Mouse (Mus musculus): ENCODE data around the gene Tagap1.
"Not testable (repeated sequence)": the region's sequence is repeated elsewhere in the genome, so short reads cannot be mapped to it uniquely, and the experiment has no call there.

Tagap1 gene

DNA sequence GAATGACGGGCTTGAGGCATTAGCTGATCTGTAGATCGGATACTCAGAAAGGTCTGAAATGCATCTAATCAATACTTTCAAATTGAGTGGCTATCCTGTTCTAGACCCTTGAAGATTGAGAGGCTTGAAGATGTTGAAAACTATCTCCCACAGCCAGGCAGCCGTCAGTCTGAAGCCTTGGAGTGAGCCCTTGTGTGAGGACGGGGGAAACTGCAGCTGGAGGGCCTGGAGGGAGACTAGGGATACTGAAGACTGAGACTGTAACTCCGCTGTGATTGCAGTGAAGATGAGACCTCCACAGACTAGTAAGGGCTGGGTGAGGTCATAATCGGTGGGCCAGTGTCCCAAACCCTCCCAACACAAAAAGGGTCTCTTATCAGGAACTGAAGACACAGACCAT lies 1.4 kb upstream of the Tagap1 start:
- not testable (repeated sequence) for DNase-seq (ENCODE audit: low spot score)

DNA sequence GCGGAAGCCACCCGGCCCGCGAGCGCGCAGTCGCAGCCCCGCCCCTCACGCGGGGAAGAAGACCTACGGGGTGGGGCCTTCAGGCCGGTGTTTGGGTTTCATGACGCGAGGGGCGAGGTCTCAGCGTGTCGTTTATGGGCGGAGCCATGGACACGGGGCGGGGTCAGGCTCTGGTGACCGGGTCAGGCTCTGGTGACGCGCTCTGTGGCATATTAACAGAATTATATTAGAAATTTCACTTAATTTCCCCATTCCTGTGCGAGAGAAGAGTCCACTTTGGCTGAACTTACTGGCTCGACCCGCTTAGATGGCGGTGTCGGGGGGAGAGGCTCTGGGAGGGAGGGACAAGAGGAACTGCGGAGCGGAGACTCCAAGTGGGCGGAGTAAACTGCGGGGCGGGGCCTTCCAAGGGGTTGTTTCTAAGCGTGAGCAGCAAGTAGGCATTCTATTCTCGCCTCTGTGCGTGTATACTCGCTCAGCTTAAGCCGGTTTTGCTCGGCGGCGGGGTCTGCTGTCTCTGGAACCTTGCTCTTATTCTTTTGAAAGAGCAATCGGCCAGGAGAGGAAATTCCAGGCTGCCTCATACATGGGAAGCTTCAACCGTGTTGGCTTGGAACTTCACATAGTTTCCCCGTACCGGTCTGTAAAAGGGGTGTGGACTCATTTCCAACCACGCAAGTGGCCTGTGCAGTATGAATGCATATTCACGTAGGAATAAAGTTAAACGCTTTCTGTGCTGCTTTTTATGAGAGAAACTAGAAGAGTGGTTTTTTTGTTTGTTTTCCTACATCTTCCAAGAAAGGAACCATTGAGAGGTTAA lies 435 bp upstream of the Tagap1 start:
- DNase-seq (ENCODE audit: low spot score), result not testable (repeated sequence)

DNA sequence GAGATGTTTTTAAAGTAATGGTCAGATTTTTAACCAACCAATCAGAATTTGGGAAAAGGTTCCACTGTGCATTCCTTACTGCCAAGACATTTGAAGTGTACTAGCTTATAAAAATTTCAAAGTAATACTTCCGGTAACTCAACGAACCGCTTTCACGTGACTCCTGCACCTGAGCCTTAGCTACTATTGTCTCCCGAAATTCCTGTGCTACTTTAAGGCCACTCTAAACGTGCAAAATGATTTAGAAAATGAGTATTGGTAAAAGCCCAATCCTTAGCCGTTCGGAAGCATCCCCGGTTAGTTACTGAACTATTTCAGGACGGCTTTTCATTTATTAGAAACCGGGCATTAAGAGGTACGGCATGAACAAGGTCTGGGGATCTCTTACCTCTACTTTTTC lies 607 bp downstream of the Tagap1 start:
- DNase-seq (ENCODE audit: low spot score), result not testable (repeated sequence)

DNA sequence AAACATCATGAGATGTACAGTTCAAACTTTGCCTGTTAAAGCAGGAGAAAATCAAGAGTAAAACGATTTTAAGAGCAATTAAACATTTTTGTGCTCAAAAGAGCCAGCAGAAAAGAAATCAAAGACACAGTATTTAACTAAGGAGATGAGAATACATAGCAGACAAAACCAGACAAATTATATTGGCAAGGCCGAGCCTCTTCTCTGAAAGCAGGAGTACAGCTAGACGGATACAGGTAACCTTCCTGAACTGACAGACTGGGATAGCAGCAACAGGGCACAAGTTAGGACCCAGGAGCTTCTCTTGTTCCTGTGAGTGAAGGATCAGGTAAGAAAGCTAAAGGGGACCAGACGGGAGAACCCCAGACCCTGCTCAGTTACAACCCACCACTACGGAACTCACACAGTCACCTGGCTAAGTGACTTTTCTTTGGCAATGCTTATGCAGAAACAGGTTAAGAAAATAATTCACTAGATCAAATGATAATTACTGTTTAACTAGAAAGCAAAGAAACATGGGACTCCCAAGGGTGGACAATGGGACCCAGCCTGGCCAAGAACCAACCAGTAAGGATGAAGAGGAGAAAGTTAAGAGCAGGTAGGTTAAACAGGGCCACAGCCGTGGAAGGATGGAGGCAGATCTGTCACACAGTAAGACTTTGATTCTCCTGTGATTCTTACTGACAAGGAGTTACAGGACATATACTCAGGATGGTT lies 1.3 kb downstream of the Tagap1 start:
- DNase-seq (ENCODE audit: low spot score), result not testable (repeated sequence)

DNA sequence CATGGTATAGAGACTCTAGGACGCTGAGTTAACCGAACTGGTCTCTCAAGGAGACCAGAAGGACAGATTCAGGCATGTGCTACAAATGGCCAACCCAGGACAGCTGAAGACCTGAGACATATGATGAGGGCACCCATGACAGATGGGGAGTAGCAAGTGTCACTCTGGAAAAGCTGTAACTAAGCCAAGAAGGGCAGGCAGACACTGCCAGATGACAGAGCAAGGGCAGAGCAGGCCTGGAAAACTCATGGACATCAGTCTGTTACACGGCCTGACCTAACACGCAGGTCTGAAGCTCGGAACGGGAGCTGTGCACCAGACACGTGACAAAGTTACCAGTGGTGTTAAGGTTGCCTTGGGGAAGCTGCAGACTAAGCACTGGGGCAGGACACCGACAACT lies 2.1 kb downstream of the Tagap1 start:
- DNase-seq (ENCODE audit: low spot score), result not testable (repeated sequence)

DNA sequence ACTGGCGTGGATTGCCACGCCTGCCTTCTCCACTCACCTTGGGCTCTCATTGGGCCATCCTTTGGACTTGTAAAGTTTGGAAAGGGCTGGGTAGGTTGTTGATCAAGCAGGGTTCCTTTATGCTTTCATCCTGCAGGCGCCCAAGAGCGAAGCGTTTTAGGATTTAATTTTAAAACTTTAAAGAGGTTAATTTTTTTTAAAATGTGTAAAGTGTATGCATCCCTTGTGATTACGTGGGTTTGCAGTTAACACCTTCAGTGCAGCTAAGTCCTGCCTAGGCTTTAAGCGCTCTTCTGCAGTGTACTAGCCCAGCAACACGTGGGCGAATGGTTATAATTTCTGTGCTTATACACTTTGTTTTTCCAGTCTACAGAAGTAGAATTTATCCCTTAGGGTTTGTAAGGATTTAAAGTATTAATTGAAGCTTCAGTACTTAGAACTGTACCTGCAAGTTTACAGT lies 12.2 kb downstream of the Tagap1 start:
- DNase-seq (ENCODE audit: low spot score), result not testable (repeated sequence)

DNA sequence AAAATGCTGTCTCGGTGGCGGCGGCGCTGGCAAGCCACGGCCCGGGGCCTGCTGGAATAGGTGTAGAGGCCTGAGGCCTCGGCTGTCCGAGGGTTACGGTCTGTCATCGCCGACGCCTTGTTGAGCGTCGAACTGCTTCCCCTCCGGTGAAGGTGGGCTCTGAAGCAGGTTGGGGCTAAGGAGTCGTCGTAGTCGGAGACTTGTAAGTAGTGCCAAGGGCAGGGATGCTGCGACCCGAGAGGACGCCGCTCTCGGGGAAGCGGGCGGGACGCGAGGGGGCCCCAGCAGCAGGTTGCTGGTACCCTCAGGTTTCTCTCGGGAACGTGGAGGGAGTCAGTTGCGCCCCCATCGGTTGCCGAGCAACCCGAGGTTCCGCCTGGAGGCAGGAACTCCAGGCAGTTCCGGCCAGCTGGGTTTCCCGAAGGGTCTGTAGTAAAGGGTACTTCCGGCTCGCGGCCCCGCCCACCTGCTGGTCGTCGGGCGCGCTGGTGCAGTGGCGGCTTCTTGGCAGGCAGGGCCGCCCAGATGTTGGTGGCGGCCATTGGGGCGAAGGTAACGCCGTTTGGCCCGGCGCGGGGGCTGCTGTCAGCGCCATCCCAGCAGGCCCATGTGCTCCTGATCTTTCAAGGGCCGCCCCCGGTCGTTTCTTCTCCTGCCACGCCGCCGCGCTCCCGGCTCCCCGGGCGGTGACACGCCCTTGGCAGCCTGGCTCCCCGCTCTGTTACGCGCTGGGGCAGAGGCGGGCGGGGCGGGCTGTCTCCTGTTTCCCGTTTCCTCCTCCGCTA lies 12.8 kb downstream of the Tagap1 start, which contains the start of gene Rsph3b:
TSS of gene Rsph3b (minus strand) at position 699 of the 785 bp plus-strand sequence.
- DNase-seq (ENCODE audit: low spot score), result peak; percentile 67

DNA sequence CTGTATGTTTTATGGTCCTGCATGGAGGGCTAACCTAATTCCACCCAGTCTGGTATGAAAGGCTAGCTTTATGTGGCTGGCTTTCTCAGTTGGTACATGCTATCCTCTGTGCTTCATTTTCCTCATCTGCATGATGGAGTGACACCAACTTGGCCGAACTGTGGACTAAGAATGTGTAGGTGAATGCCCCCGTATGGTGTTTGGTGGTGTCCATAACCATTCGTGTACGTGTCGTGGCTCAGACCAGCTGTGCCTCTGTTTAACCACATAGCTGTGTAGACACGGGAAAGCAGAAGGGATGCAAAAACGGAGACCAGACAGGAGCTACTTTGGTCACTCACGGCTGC lies 13.3 kb downstream of the Tagap1 start:
- DNase-seq (ENCODE audit: low spot score), result not testable (repeated sequence)

DNA sequence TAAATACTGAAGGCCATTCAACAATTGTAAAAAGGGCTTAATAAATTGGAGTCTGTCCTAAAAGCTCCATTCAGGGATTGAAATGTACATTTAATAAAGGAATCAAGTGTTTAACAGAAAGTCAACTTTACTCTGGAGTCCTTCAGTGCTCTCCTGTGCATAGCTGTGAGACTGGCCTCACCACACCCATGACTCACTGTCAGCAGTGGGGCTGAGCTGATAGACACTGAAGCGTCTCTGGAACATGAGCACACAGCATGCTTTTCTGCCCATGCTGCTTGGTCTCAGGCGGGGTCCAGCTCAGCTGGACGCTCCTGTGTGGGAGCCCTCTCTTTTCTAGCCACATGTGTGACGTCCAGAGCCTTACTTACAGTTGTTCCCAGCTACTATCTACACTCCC lies 18.4 kb downstream of the Tagap1 start:
- not testable (repeated sequence) for DNase-seq (ENCODE audit: low spot score)

DNA sequence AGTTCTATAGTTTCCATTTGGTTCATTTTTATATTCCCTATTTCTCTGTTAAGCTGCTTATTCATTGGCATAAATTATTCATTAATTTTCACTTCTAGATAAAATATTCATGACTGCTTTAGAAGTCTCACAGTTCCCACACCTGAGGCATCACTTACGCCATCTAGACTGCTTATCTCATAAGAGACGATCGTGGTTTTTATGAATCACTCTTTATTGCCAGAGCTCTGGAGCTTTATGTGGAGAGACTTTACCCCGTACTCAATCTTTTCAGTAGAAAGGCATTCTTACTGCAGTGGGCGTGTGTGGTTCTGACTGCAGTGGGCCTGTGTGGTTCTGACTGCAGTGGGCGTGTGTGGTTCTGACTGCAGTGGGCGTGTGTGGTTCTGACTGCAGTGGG lies 29.3 kb downstream of the Tagap1 start:
- DNase-seq (ENCODE audit: low spot score), result not testable (repeated sequence)

DNA sequence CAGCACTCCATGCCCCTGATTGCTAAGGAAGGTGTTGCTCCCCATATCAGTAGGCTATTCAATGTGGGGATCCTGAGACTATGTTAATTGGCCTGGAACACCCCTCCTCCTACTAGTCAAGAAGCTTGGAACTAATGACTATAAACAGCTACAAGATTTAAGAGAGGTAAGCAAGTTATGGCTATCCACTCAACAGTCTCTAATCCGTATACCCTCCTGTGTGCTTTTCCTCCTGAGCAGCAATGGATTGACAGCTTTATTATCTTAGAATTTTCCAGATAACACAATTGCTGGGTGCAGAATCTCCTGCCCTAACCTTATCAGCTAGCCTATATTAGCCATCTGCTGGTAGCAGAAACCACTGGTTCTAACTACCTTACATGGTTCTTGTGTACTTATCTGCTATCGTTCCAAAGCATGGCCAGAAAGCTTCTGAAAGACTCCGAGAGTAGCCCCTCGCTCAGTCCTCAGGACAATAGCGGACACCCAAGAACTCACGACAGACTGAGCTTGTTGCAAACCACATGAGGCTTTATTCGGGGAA lies 40.5 kb downstream of the Tagap1 start:
- not testable (repeated sequence) for DNase-seq (ENCODE audit: low spot score)

DNA sequence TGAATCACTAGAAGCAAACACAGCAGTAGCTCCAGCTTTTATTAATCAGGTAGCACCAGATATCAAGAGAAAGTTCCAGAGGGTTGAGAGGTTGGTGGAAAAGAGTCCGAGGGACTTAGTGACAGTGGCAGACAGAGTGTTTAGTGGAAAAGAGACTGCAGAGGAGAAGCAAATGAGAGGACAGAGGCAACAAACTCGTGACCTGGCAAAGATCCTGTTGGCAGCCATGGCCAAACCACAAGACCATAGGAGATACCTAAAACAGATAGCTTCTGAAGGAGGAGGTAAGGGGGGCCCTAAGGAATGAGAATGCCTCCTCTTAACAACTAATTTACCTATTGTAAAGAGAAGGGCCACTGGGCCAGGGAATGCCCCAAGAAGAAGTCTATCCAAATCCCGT lies 41.6 kb downstream of the Tagap1 start:
- DNase-seq (ENCODE audit: low spot score), result not testable (repeated sequence)

DNA sequence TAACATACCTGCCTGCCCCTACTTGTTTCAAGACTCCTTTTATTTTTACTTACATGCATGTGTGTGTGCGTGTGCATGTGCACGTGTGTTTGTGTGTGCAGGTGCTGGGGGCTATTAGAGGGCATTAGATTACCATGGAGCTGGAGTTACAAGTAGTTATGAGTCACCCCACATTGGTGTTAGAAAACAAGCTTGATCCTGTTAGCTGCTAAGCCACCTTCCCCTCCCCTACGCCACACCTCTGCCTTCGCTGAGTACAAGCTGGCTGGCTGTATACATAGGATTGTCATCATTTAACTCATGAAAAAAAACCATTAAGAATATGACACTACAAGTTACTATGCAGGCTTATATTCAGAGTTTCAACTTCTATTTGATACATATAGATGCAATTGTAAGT lies 45.7 kb downstream of the Tagap1 start:
- not testable (repeated sequence) for DNase-seq (ENCODE audit: low spot score)

DNA sequence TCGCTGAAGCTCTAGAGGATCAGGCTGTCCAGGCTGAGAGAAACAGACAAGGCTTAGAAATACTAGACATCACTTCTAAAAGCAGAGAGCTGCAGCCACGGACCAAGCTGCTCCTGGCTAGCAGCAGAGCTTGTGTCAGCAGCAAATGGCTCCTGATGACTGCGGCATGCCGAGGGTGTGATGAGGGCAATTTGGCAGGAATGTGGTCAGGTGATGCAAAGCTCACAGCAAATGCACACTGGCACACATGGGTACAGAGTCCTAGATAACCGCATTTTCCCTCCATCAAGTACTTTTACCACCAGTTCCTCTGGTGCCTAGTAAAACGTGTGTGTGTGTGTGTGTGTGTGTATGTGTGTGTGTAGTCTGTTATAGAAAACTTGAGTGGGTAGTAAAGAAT lies 46.9 kb downstream of the Tagap1 start:
- DNase-seq (ENCODE audit: low spot score), result not testable (repeated sequence)

All from ovary, postnatal 10 days (tissue).